Comparison of ENCODE assay signal across 8 mouse cellular contexts in genomic region chr11:119055571-119056131, GRCm38 (mm10). TPM values are rescaled to one million over a fixed set of nuclear protein-coding genes. Genes with fewer than 3 reads are reported as not detected.
DNase-seq lines count a peak whose midpoint lies in the region; ATAC-seq lines count a peak whose summit lies in the region.

No protein-coding gene starts in this region.

- no peak; the same call in 1 of the 2 replicates for ATAC-seq in intestine, embryonic 14.5 days (replicated peaks; ENCODE audit: low FRiP score, low TSS enrichment, low read depth)

- DNase-seq in cerebellum, postnatal 25 days = peak; percentile 52 to 62
- no peak for DNase-seq in cerebellum, adult 9-10 months
- DNase-seq in right cerebral cortex, postnatal 25 days = peak; percentile 25
- DNase-seq in right cerebral cortex, postnatal 14 days = no peak
- peak; percentile 70 for DNase-seq in intestine, embryonic 14.5 days (ENCODE audit: low spot score)
- DNase-seq in neural tube, embryonic 10.5 days (ENCODE audit: extremely low spot score, low spot score) = peak; percentile 57
- DNase-seq in urinary bladder, postnatal 36 days (ENCODE audit: low spot score in 2 of 2) = no peak
- no peak for DNase-seq in ovary, postnatal 14 days (ENCODE audit: low spot score)

- peak overlapping the region; percentile 78 for H3K4me2 ChIP-seq in intestine, embryonic 14.5 days (ENCODE audit: low read length)

- H3K9ac ChIP-seq in intestine, embryonic 14.5 days (ENCODE audit: low read length) = no peak overlapping the region

- no peak overlapping the region for H3K27ac ChIP-seq in intestine, embryonic 14.5 days (ENCODE audit: low read depth)

- no peaks in the 10 kb centered on the region for H3K36me3 ChIP-seq in intestine, embryonic 14.5 days (ENCODE audit: control insufficient read depth, insufficient read depth, low read length)

- no peaks in the 10 kb centered on the region for H3K9me3 ChIP-seq in intestine, embryonic 14.5 days (ENCODE audit: control insufficient read depth, low read length)

- H3K4me3 ChIP-seq in intestine, embryonic 14.5 days (ENCODE audit: low read depth, low read length) = peak overlapping the region; percentile 53

- WGBS in intestine, embryonic 14.5 days = 2% methylated on average over 32 of the region's 32 CpGs

- H3K27me3 ChIP-seq in intestine, embryonic 14.5 days (replicated peaks; ENCODE audit: control insufficient read depth, insufficient read depth, low read length) = peaks cover 88% of the 10 kb centered on the region

- peaks cover 37% of the 10 kb centered on the region for H3K4me1 ChIP-seq in intestine, embryonic 14.5 days (replicated peaks; ENCODE audit: control insufficient read depth, insufficient read depth, low read length)

RNA-seq across cellular contexts. Expression of gene Cbx8, which starts 14.9 kb away (rescaled TPM):
- polyA plus RNA-seq in intestine, embryonic 14.5 days (2014; fragmentation: Nextera tagmentation; extraction: Ambion mirVana) = 7.7 and 11.4 TPM in 2 replicates

RNA-seq across cellular contexts. Expression of gene Cbx4, which starts 30.4 kb away (rescaled TPM):
- 9.9 and 10.5 TPM in 2 replicates for polyA plus RNA-seq in intestine, embryonic 14.5 days (2014; fragmentation: Nextera tagmentation; extraction: Ambion mirVana)

RNA-seq across cellular contexts. Expression of gene Cbx2, which starts 32.9 kb away (rescaled TPM):
- polyA plus RNA-seq in intestine, embryonic 14.5 days (2014; fragmentation: Nextera tagmentation; extraction: Ambion mirVana) = 31.5 and 32.0 TPM in 2 replicates

Comparison
In these comparisons a context has a peak if more than half of its experiments do, and no peak if none do; other contexts are left out.
1. DNase-seq: peak in cerebellum, postnatal 25 days (2 of 2), right cerebral cortex, postnatal 25 days (single experiment), intestine, embryonic 14.5 days (single experiment) and neural tube, embryonic 10.5 days (single experiment); none in cerebellum, adult 9-10 months (single experiment), right cerebral cortex, postnatal 14 days (single experiment), urinary bladder, postnatal 36 days (0 of 2) and ovary, postnatal 14 days (single experiment).